Mouse (Mus musculus) stomach, embryonic 14.5 days (tissue): ENCODE data around the gene Gm11060. TPM values are rescaled to one million over a fixed set of nuclear protein-coding genes. Genes with fewer than 3 reads are reported as not detected.

ENCODE experiments used
- ATAC-seq: fragments of 200-750 bp; cut with Nextera tagmentation; 2 replicates; pipeline ENCODE4 v1.8.0; 2017; ENCODE audit warnings: low read depth, moderate TSS enrichment; ENCODE audit not compliant: insufficient number of reproducible peaks, insufficient read depth, low FRiP score
- H3K27ac ChIP-seq: fragments of 300-500 bp; sonication (generic); 2 replicates; pipeline ENCODE4 v1.5.1; 2014; ENCODE audit warnings: mild to moderate bottlenecking, low read length, moderate library complexity, mixed read lengths
- H3K27me3 ChIP-seq: fragments of 300-500 bp; sonication (generic); 2 replicates; pipeline ENCODE4 v1.6.1; 2014; ENCODE audit warnings: low read length, control low read depth, mixed read lengths; ENCODE audit not compliant: control insufficient read depth, insufficient read depth
- H3K36me3 ChIP-seq: fragments of 300-500 bp; sonication (generic); 2 replicates; pipeline ENCODE4 v1.6.1; 2014; ENCODE audit warnings: mild to moderate bottlenecking, control low read depth, low read length, moderate library complexity, mixed read lengths; ENCODE audit not compliant: control insufficient read depth, insufficient read depth
- H3K4me1 ChIP-seq: fragments of 300-500 bp; sonication (generic); 2 replicates; pipeline ENCODE4 v1.6.1; 2014; ENCODE audit warnings: low read length, control low read depth, mixed read lengths; ENCODE audit not compliant: control insufficient read depth, insufficient read depth
- H3K4me2 ChIP-seq: fragments of 300-500 bp; sonication (generic); replicated peaks from 2 replicates; pipeline ENCODE4 v1.6.1; 2014; ENCODE audit warnings: low read depth, low read length, control low read depth
- H3K4me3 ChIP-seq: fragments of 300-500 bp; sonication (generic); 2 replicates; pipeline ENCODE4 v1.5.1; 2014; ENCODE audit warnings: low read depth, low read length, control low read depth
- H3K9ac ChIP-seq: fragments of 300-500 bp; sonication (generic); replicated peaks from 2 replicates; pipeline ENCODE4 v1.6.1; 2014; ENCODE audit warnings: low read depth, mild to moderate bottlenecking, control low read depth, low read length, moderate library complexity, mixed read lengths
- H3K9me3 ChIP-seq: fragments of 300-500 bp; sonication (generic); 2 replicates; pipeline ENCODE4 v1.6.1; 2016; ENCODE audit warnings: low read depth, low read length, control low read depth; ENCODE audit not compliant: control insufficient read depth
- WGBS: fragments of 180-500 bp; shearing (Covaris S2); extraction: QIAGEN DNeasy Blood & Tissue Kit; methylation state at CpG from one replicate; pipeline ENCODE4 v1.1.7; 2014; 5-methylcytosine and 5-hydroxymethylcytosine counted together
- polyA plus RNA-seq: library from polyadenylated mRNA; unstranded; fragments of >200 nt; fragmentation: Nextera tagmentation; extraction: Ambion mirVana; gene quantifications from 2 replicates; pipeline ENCODE4 v1.2.1, GENCODE M21; 2014

Gene Gm11060
- polyA plus RNA-seq, 1 experiment from 2014 or later = not detected

DNA sequence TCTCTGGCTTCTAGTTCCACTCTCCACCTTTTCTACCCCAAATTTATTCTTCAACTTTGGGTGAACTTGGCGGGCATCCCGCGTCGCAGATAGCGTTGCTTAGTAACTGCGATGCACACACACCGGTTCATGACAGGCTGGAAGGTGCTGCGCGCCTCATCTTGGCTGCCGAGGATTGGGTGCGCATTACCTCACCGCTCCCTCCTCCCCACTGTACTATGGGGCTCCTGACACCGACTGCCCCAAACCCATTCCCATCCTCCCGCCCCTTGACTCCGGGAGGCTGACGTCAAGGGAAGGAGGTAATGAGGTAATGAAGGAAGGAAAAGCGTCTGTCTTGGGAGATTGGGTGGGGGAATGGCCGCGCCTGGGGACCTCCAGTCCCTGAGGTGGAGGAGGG is 42.5 kb downstream of the Gm11060 start:
- Histone ChIP-seq H3K9me3 (no peaks in the 10 kb centered on the region), H3K4me3 (peak overlapping the region; percentile 6; the same call in 1 of the 2 replicates), H3K4me2 (peak overlapping the region; percentile 12; the same call in 1 of the 2 replicates), H3K9ac (no peak overlapping the region), H3K4me1 (0 out of 2 replicates have a peak, but pooled peaks cover 3% of the 10 kb centered on the region), H3K36me3 (no peaks in the 10 kb centered on the region), H3K27me3 (peaks cover 53% of the 10 kb centered on the region), H3K27ac (no peak overlapping the region)
- WGBS = 1% methylated on average over 19 of the region's 19 CpGs
- peak; percentile 73 for ATAC-seq

DNA sequence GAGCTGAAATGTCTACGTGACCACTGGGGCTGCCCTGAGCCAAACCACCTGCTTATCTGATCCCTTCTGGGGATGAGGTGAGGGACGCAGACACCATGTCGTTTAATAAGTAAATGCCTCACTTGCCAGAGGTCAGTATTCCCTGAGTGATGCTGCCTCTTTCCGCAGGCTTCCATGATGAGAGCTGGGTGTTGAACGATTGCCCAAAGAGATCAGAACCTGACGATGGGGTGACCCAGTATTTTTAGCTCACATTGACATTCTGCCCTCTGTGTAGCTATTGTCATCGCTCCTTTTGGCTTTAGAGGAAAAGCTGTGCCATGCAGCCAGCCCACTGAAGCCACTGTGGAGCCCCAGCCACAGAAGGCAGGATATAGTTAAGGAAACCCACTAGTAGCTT is 47.7 kb downstream of the Gm11060 start:
- H3K4me2 ChIP-seq = no peak overlapping the region
- peaks cover 26% of the 10 kb centered on the region for H3K27me3 ChIP-seq
- WGBS = 45% methylated on average over 7 of the region's 7 CpGs
- H3K27ac ChIP-seq = no peak overlapping the region
- H3K9ac ChIP-seq = no peak overlapping the region
- no peak for ATAC-seq
- no peaks in the 10 kb centered on the region for H3K4me1 ChIP-seq
- no peaks in the 10 kb centered on the region for H3K36me3 ChIP-seq
- H3K4me3 ChIP-seq = no peak overlapping the region
- H3K9me3 ChIP-seq = no peaks in the 10 kb centered on the region

DNA sequence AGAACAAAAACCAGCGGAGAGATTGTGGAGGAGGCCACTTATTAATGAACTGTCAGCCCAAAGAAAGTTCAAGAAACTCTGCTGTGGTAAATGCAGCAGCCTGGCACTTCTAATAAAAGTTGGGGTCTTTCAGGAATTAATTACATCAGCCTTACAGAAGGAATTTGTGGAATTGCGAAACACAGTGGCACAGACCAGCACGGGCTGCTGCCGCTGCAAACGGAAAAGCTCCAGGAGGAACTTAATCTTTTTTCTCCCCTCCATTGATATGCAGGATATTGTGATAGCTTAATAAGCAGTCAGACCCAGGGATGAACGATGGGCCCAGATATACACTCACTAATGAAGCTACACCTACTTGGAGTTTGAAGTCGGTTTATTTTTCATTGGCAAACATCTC is 49.6 kb downstream of the Gm11060 start:
- no peaks in the 10 kb centered on the region for H3K4me1 ChIP-seq
- no peak for ATAC-seq
- H3K9ac ChIP-seq = no peak overlapping the region
- no peak overlapping the region for H3K27ac ChIP-seq
- peaks cover 17% of the 10 kb centered on the region; the same call in 1 of the 2 replicates for H3K27me3 ChIP-seq
- H3K4me3 ChIP-seq = no peak overlapping the region
- no peak overlapping the region for H3K4me2 ChIP-seq
- 39% methylated on average over 7 of the region's 7 CpGs for WGBS
- no peaks in the 10 kb centered on the region for H3K9me3 ChIP-seq
- H3K36me3 ChIP-seq = no peaks in the 10 kb centered on the region

Other genes starting within 250 kb of the Gm11060 start
- 6.5 and 6.6 TPM in 2 replicates for gene Prrg4, start 242.1 kb upstream of the Gm11060 start, polyA plus RNA-seq
- 6.6 and 9.2 TPM in 2 replicates for gene Ccdc73, start 224.2 kb upstream of the Gm11060 start, polyA plus RNA-seq
- gene Eif3m, start 74.9 kb upstream of the Gm11060 start, polyA plus RNA-seq = 300 and 304 TPM in 2 replicates
- gene Wt1, start 34.5 kb downstream of the Gm11060 start, polyA plus RNA-seq = 18.6 and 23.9 TPM in 2 replicates
- 0.26 TPM in 1 of 2 replicates, not detected in the other for gene Them7, start 132.3 kb downstream of the Gm11060 start, polyA plus RNA-seq